In genomic region chr6:104668701-104669100, GRCm38 (mm10) we compare ENCODE assay signal across 30 mouse cellular contexts.
"Had no signal": no experiment of that assay in that cellular context is flagged by ENCODE, and none has a peak within 500 bp of the region (broad histone marks: within the 10 kb centered on the region; RNA-seq: fewer than 3 reads in every experiment).

No protein-coding gene starts in this region.

- H3K27ac ChIP-seq: left cerebral cortex, adult 2 months; limb, embryonic 10.5 days; limb, embryonic 12.5 days; limb, embryonic 13.5 days; limb, embryonic 15.5 days; liver, embryonic 13.5 days; liver, embryonic 14.5 days; liver, embryonic 15.5 days; lung, embryonic 15.5 days; macrophage; midbrain, embryonic 10.5 days; midbrain, embryonic 12.5 days; midbrain, embryonic 13.5 days; midbrain, embryonic 15.5 days; neural tube, embryonic 12.5 days had no signal

- H3K4me2 ChIP-seq: limb, embryonic 12.5 days; limb, embryonic 13.5 days; limb, embryonic 15.5 days; liver, embryonic 13.5 days; liver, embryonic 15.5 days; lung, embryonic 14.5 days; lung, embryonic 15.5 days; midbrain, embryonic 11.5 days; midbrain, embryonic 12.5 days; midbrain, embryonic 13.5 days; midbrain, embryonic 15.5 days; neural tube, embryonic 12.5 days had no signal

- ATAC-seq: lung, postnatal 0 days; midbrain, embryonic 13.5 days; midbrain, embryonic 15.5 days; midbrain, embryonic 16.5 days had no signal

- H3K4me3 ChIP-seq: left cerebral cortex, adult 2 months; limb, embryonic 10.5 days; limb, embryonic 12.5 days; limb, embryonic 13.5 days; limb, embryonic 15.5 days; liver, embryonic 13.5 days; liver, embryonic 15.5 days; lung, embryonic 15.5 days; megakaryocyte, embryonic 14.5 days; midbrain, embryonic 10.5 days; midbrain, embryonic 12.5 days; midbrain, embryonic 13.5 days; midbrain, embryonic 15.5 days; myocyte; neural tube, embryonic 12.5 days had no signal

- H3K4me1 ChIP-seq: limb, embryonic 10.5 days; limb, embryonic 12.5 days; limb, embryonic 13.5 days; limb, embryonic 15.5 days; liver, embryonic 13.5 days; liver, embryonic 15.5 days; lung, embryonic 15.5 days; megakaryocyte, embryonic 14.5 days; midbrain, embryonic 10.5 days; midbrain, embryonic 12.5 days; midbrain, embryonic 13.5 days; midbrain, embryonic 15.5 days; neural tube, embryonic 12.5 days had no signal

- DNase-seq: left cerebral cortex, postnatal 4 days; liver; liver, embryonic 13.5 days; lung, adult 18-20 months; lung, adult 2 months; lung, embryonic 14.5 days; lung, postnatal 10 days; lung, postnatal 14 days; lung, postnatal 36 days; lung, postnatal 4 days; midbrain, embryonic 14.5 days had no signal

- H3K9me3 ChIP-seq: limb, embryonic 10.5 days; limb, embryonic 12.5 days; limb, embryonic 13.5 days; limb, embryonic 15.5 days; liver, embryonic 13.5 days; liver, embryonic 15.5 days; lung, embryonic 15.5 days; megakaryocyte, embryonic 14.5 days; midbrain, embryonic 10.5 days; midbrain, embryonic 12.5 days; midbrain, embryonic 13.5 days; midbrain, embryonic 15.5 days; neural tube, embryonic 12.5 days had no signal

- H3K9ac ChIP-seq: limb, embryonic 12.5 days; limb, embryonic 13.5 days; limb, embryonic 15.5 days; liver, embryonic 13.5 days; liver, embryonic 14.5 days; liver, embryonic 15.5 days; lung, embryonic 14.5 days; lung, embryonic 15.5 days; midbrain, embryonic 12.5 days; midbrain, embryonic 13.5 days; midbrain, embryonic 15.5 days; neural tube, embryonic 12.5 days had no signal

- H3K36me3 ChIP-seq: limb, embryonic 10.5 days; limb, embryonic 12.5 days; limb, embryonic 13.5 days; limb, embryonic 15.5 days; liver, embryonic 13.5 days; liver, embryonic 15.5 days; lung, embryonic 15.5 days; midbrain, embryonic 10.5 days; midbrain, embryonic 12.5 days; midbrain, embryonic 13.5 days; midbrain, embryonic 15.5 days; neural tube, embryonic 12.5 days had no signal

- H3K27me3 ChIP-seq: limb, embryonic 12.5 days; limb, embryonic 13.5 days; limb, embryonic 15.5 days; liver, embryonic 13.5 days; liver, embryonic 15.5 days; lung, embryonic 15.5 days; megakaryocyte, embryonic 14.5 days; midbrain, embryonic 12.5 days; midbrain, embryonic 13.5 days; midbrain, embryonic 15.5 days; neural tube, embryonic 12.5 days had no signal
